Mouse (Mus musculus) heart, postnatal 0 days (tissue): ENCODE measurements around the gene N4bp2l2.

Experiments
- CTCF ChIP-seq: IDR thresholded peaks from 2 replicates; pipeline ENCODE4 v1.5.1; 2016; ENCODE audit warnings: antibody characterized with exemption, control low read depth, low read depth
- EP300 ChIP-seq: IDR thresholded peaks from 2 replicates; pipeline ENCODE4 v1.6.1; 2016; ENCODE audit warnings: antibody characterized with exemption, low read depth

DNA sequence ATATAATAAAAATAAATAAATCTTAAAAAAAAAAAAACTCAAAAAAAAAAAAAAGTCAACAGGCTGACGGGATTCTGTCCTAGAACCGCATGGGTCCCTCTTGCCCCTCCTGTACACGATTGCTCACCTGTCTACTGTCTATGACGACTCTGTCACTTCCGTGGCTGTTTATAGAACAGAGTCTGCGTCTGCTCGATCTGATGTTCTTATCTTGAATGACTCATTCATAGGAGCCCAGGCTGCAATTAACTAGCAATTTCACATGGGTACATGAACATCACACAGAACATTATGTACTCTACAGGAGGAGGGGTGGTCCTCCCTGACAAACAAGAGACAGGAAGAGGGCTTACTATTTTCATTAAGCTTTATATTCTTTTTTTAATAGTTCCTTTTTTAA is 40.5 kb downstream of the N4bp2l2 start:
- TF ChIP-seq CTCF (no peak), EP300 (peak; percentile 68)
